Mouse (Mus musculus): ENCODE results near the gene Capza3. TPM values are rescaled to one million over a fixed set of nuclear protein-coding genes. Genes with fewer than 3 reads are reported as not detected.

Capza3 gene
- polyA plus RNA-seq, 1 experiment: not detected

GRCm38 (mm10) chr6:140089855-140090254, 48.8 kb downstream of the Capza3 start:
- WGBS: 94% methylated on average over 5 of the region's 5 CpGs
- H3K4me3 ChIP-seq (ENCODE audit: insufficient read depth, low read depth, low read length): no peak overlapping the region
- H3K27ac ChIP-seq (ENCODE audit: insufficient read depth, low read depth, low read length): no peak overlapping the region
- no peaks in the 10 kb centered on the region for H3K4me1 ChIP-seq (ENCODE audit: control insufficient read depth, insufficient read depth, low read length)
- TF ChIP-seq CTCF (IDR thresholded peaks at IDR 0.05; ENCODE audit: insufficient read depth, low read depth, low read length) (no peak), POLR2A (IDR thresholded peaks at IDR 0.05; ENCODE audit: insufficient read depth, low read depth, low read length) (no peak)

Other genes with a start within 250 kb of the Capza3 start
- not detected in 2 replicates for gene Plcz1, start 205 bp downstream of the Capza3 start, polyA plus RNA-seq (2012; ENCODE audit: insufficient read depth, insufficient read length, low replicate concordance, missing spikeins)

Data from olfactory bulb, adult 2 months (tissue).